Mouse (Mus musculus): ENCODE data around the gene Bmp8a. TPM values are rescaled to one million over a fixed set of nuclear protein-coding genes. Genes with fewer than 3 reads are reported as not detected.
"Not testable (repeated sequence)": the region's sequence is repeated elsewhere in the genome, so short reads cannot be mapped to it uniquely, and the experiment has no call there.

Gene Bmp8a
- polyA plus RNA-seq, 1 experiment from 2014 or later = 0.21 TPM

DNA sequence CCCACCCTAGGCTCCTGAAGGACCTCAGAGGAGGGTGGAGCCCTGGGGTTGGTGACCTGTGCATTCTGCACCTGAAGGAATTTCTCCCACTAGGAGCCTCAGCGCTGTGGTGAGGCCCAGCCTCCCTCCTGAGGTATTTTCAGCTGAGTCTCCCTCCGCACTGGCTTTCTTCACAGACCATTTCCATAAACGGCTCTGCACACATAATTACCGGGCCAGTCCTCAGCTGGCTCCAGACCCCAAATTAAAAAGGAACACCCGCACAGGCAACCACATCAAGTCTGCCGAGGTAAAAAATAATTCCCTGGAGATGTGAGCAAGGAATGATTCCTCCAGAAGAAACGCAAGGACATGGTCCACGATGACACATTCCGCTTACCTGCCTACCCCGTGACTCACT, 7.8 kb downstream of the Bmp8a start:
- H3K9me3 ChIP-seq (replicated peaks; ENCODE audit: control insufficient read depth, low read length); H3K36me3 ChIP-seq (ENCODE audit: control insufficient read depth, insufficient read depth); ATAC-seq (ENCODE audit: low read depth); H3K9ac ChIP-seq (ENCODE audit: low read depth, low read length); H3K27me3 ChIP-seq (ENCODE audit: control insufficient read depth, insufficient read depth, low read depth, low read length); H3K4me1 ChIP-seq (ENCODE audit: control insufficient read depth, low read depth, low read length); H3K27ac ChIP-seq (ENCODE audit: low read length); H3K4me2 ChIP-seq (ENCODE audit: low read depth, low read length); H3K4me3 ChIP-seq (ENCODE audit: low read depth, low read length): not testable (repeated sequence)
- WGBS (ENCODE audit: insufficient replicate concordance) = 72% methylated on average over 10 of the region's 10 CpGs

DNA sequence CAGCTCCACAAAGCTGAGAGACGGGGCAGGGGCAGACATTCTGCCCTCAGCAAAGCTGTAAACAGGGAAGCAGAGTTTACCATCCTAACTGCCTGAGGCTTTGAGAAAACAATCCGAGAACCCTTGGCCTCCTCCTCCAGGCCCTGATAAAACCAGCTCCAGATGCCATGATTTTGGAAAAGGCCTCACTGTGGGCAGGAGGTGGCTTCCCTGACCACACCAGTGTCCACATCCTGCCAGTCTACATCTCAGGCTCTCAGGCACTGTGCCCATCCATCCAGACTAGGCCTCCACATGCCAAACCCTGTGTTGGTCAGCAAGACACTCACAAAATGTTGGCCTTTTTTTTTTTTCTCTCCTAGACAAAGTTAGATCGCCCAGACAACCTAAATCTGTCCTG, 8.9 kb downstream of the Bmp8a start:
- H3K4me3 ChIP-seq (ENCODE audit: low read depth, low read length) = no peak overlapping the region
- ATAC-seq (ENCODE audit: low read depth) = no peak
- WGBS (ENCODE audit: insufficient replicate concordance) = 48% methylated on average over 3 of the region's 3 CpGs
- no peaks in the 10 kb centered on the region for H3K4me1 ChIP-seq (ENCODE audit: control insufficient read depth, low read depth, low read length)
- H3K27ac ChIP-seq (ENCODE audit: low read length) = no peak overlapping the region
- no peak overlapping the region for H3K9ac ChIP-seq (ENCODE audit: low read depth, low read length)
- no peaks in the 10 kb centered on the region for H3K36me3 ChIP-seq (ENCODE audit: control insufficient read depth, insufficient read depth)
- peaks cover 2% of the 10 kb centered on the region; the same call in 1 of the 2 replicates for H3K9me3 ChIP-seq (replicated peaks; ENCODE audit: control insufficient read depth, low read length)
- H3K4me2 ChIP-seq (ENCODE audit: low read depth, low read length) = no peak overlapping the region
- H3K27me3 ChIP-seq (ENCODE audit: control insufficient read depth, insufficient read depth, low read depth, low read length) = no peaks in the 10 kb centered on the region

DNA sequence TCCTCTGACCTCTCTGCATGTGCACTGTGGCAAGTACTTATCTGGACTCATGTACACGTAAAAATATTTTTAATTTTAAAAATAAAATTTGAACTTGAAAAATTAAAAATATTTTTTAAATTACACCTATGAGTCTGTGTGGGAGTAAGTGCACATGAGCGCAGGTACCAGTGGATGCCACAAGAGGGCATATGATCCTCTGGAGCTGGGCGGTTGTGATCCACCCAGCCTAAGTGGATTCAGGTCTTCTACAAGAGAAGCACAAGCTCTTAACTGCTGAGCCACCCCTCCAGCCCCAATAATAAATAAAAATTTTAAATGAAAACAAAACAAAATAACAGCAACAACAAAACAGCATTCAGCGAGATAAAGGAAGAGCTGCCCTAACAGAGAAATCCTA, 9.9 kb downstream of the Bmp8a start:
- Histone ChIP-seq H3K27me3 (ENCODE audit: control insufficient read depth, insufficient read depth, low read depth, low read length) (no peaks in the 10 kb centered on the region), H3K27ac (ENCODE audit: low read length) (no peak overlapping the region), H3K36me3 (ENCODE audit: control insufficient read depth, insufficient read depth) (no peaks in the 10 kb centered on the region), H3K4me1 (ENCODE audit: control insufficient read depth, low read depth, low read length) (no peaks in the 10 kb centered on the region), H3K9me3 (replicated peaks; ENCODE audit: control insufficient read depth, low read length) (peaks cover 2% of the 10 kb centered on the region; the same call in 1 of the 2 replicates), H3K4me3 (ENCODE audit: low read depth, low read length) (no peak overlapping the region), H3K9ac (ENCODE audit: low read depth, low read length) (no peak overlapping the region), H3K4me2 (ENCODE audit: low read depth, low read length) (no peak overlapping the region)
- ATAC-seq (ENCODE audit: low read depth) = no peak
- 79% methylated on average over 4 of the region's 4 CpGs for WGBS (ENCODE audit: insufficient replicate concordance)

DNA sequence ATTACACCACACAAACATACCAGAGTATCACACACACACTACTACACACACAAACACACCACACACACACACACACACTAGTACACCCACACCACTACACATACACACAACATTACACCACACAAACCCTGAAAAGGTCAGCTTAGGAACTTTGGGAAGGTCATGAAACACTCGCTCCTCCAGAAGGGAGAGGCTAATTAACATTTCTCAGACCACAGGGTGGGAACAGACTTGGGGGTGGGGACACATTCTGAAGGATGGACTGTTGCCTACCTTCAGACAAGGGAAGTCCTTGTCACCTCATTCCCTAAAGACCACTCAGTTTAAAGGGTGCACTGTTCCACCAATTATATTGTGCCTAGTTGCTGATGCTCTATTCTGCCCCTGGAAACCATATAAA, 11.1 kb downstream of the Bmp8a start:
- 60% methylated on average over 1 of the region's 1 CpGs for WGBS (ENCODE audit: insufficient replicate concordance)
- not testable (repeated sequence) for H3K4me2 ChIP-seq (ENCODE audit: low read depth, low read length); H3K36me3 ChIP-seq (ENCODE audit: control insufficient read depth, insufficient read depth); H3K4me1 ChIP-seq (ENCODE audit: control insufficient read depth, low read depth, low read length); H3K4me3 ChIP-seq (ENCODE audit: low read depth, low read length); ATAC-seq (ENCODE audit: low read depth); H3K27me3 ChIP-seq (ENCODE audit: control insufficient read depth, insufficient read depth, low read depth, low read length); H3K9me3 ChIP-seq (replicated peaks; ENCODE audit: control insufficient read depth, low read length); H3K9ac ChIP-seq (ENCODE audit: low read depth, low read length); H3K27ac ChIP-seq (ENCODE audit: low read length)

DNA sequence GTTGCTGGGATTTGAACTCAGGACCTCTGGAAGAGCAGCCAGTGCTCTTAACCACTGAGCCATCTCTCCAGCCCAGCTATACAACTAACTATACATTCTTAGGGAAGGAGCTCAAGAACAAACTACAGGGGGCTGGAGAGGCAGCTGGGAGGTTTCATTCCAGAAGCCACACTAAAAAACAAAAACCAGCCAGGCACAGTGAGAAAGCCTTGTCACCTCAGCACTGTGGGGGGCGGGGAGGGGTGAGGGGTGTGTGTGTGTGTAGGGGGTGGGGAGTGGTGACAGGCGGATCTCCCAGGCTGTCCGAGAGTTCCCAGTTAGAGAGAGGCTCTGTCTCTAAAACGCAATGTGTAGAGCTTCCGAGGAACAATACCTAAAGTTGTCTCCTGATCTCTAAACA, 11.7 kb downstream of the Bmp8a start:
- Histone ChIP-seq H3K9me3 (replicated peaks; ENCODE audit: control insufficient read depth, low read length) (peaks cover 2% of the 10 kb centered on the region; the same call in 1 of the 2 replicates), H3K4me1 (ENCODE audit: control insufficient read depth, low read depth, low read length) (no peaks in the 10 kb centered on the region), H3K27me3 (ENCODE audit: control insufficient read depth, insufficient read depth, low read depth, low read length) (no peaks in the 10 kb centered on the region), H3K27ac (ENCODE audit: low read length) (no peak overlapping the region), H3K9ac (ENCODE audit: low read depth, low read length) (no peak overlapping the region), H3K36me3 (ENCODE audit: control insufficient read depth, insufficient read depth) (no peaks in the 10 kb centered on the region), H3K4me2 (ENCODE audit: low read depth, low read length) (no peak overlapping the region), H3K4me3 (ENCODE audit: low read depth, low read length) (no peak overlapping the region)
- 69% methylated on average over 5 of the region's 5 CpGs for WGBS (ENCODE audit: insufficient replicate concordance)
- no peak for ATAC-seq (ENCODE audit: low read depth)

DNA sequence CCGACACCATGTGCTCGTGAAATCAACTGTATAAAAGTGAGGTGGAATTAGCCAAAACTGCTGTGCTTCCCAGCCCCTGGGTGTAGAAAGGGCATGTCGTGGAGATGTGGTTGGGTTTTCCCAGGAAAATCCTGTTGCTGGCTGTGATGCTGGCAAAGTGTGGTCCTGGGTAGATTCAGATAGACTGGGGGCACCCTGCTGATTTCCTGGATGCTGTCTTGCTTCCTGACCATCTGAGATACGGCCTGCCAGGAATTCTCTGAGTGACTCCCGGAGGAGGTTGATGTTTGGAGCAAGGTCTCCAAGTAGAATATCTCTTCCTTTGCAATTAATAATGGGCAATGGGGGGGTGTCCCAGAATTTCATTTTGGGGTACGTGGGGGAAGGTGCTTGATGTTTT, 14.1 kb downstream of the Bmp8a start:
- Histone ChIP-seq H3K9ac (ENCODE audit: low read depth, low read length) (no peak overlapping the region), H3K4me3 (ENCODE audit: low read depth, low read length) (no peak overlapping the region), H3K27ac (ENCODE audit: low read length) (no peak overlapping the region), H3K27me3 (ENCODE audit: control insufficient read depth, insufficient read depth, low read depth, low read length) (no peaks in the 10 kb centered on the region), H3K4me2 (ENCODE audit: low read depth, low read length) (no peak overlapping the region), H3K9me3 (replicated peaks; ENCODE audit: control insufficient read depth, low read length) (peaks cover 2% of the 10 kb centered on the region; the same call in 1 of the 2 replicates), H3K4me1 (ENCODE audit: control insufficient read depth, low read depth, low read length) (no peaks in the 10 kb centered on the region), H3K36me3 (ENCODE audit: control insufficient read depth, insufficient read depth) (no peaks in the 10 kb centered on the region)
- ATAC-seq (ENCODE audit: low read depth) = no peak
- WGBS (ENCODE audit: insufficient replicate concordance) = 55% methylated on average over 6 of the region's 6 CpGs

DNA sequence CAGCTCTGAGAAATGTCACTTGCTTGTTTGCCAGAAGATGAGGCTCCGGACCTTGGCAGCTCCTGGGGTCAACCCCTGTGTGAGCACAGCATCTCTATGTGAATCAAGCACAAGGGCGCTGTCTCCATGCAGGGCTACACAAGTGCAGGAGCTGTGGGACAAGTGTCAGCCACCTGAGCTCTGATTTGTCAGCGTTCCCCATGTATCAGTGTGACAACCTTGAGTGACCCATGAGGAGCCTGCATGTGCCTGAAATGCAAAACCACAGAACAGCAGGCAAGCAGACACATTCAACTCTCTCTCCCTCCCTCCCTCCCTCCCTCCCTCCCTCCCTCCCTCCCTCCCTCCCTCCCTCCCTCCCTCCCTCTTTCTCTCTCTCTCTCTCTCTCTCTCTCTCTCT, 15.4 kb downstream of the Bmp8a start:
- 63% methylated on average over 3 of the region's 3 CpGs for WGBS (ENCODE audit: insufficient replicate concordance)

DNA sequence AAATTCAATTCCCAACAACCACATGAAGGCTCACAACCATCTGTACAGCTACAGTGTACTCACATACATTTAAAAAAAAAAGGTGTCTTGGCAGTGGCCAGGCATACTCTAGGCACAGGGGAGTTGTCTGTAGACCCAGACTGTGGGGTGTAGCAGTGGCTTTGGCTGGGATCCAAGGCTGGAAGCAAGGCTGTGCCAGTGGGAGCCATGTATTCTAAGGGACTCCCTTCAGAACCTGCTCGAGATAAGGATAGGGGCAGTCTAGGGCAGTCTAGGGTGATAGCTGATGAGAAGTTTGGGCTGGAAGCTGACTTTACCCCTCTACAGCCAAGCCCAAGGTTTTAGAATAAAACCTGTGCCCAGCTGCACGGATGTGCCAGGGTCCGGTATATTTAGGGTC, 17.0 kb downstream of the Bmp8a start:
- Histone ChIP-seq H3K4me3 (ENCODE audit: low read depth, low read length) (no peak overlapping the region), H3K9me3 (replicated peaks; ENCODE audit: control insufficient read depth, low read length) (no peaks in the 10 kb centered on the region), H3K4me1 (ENCODE audit: control insufficient read depth, low read depth, low read length) (no peaks in the 10 kb centered on the region), H3K27me3 (ENCODE audit: control insufficient read depth, insufficient read depth, low read depth, low read length) (peaks cover 6% of the 10 kb centered on the region), H3K27ac (ENCODE audit: low read length) (no peak overlapping the region), H3K4me2 (ENCODE audit: low read depth, low read length) (no peak overlapping the region), H3K36me3 (ENCODE audit: control insufficient read depth, insufficient read depth) (no peaks in the 10 kb centered on the region), H3K9ac (ENCODE audit: low read depth, low read length) (no peak overlapping the region)
- WGBS (ENCODE audit: insufficient replicate concordance) = 55% methylated on average over 3 of the region's 3 CpGs
- ATAC-seq (ENCODE audit: low read depth) = no peak

More for the DNA sequence above, 15.4 kb downstream of the Bmp8a start:
- H3K27me3 ChIP-seq (ENCODE audit: control insufficient read depth, insufficient read depth, low read depth, low read length) = peaks cover 6% of the 10 kb centered on the region
- no peak overlapping the region for H3K9ac ChIP-seq (ENCODE audit: low read depth, low read length)
- no peak for ATAC-seq (ENCODE audit: low read depth)
- H3K4me3 ChIP-seq (ENCODE audit: low read depth, low read length) = no peak overlapping the region
- H3K9me3 ChIP-seq (replicated peaks; ENCODE audit: control insufficient read depth, low read length) = no peaks in the 10 kb centered on the region
- no peaks in the 10 kb centered on the region for H3K4me1 ChIP-seq (ENCODE audit: control insufficient read depth, low read depth, low read length)
- H3K27ac ChIP-seq (ENCODE audit: low read length) = no peak overlapping the region
- H3K4me2 ChIP-seq (ENCODE audit: low read depth, low read length) = no peak overlapping the region
- no peaks in the 10 kb centered on the region for H3K36me3 ChIP-seq (ENCODE audit: control insufficient read depth, insufficient read depth)

DNA sequence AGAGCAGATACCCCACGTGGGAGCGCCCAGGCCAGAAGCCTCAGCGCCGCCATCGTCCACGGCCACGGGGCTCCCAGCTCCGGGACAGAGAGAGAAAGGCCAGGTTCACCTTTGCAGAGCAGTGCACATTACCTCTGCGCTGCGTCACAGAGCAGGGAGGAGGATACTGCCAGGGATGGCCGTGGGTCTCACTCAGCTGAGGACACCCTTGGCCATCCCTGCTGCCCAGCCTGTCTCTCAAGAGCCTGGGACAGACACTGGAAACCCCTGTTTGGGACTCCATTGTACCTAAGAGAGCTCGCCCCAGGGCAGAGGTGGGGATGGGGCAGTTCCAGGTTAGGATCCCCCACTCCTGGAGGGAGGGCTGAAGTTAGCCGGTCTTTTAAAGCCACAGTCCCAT, 19.5 kb downstream of the Bmp8a start, which contains the start of gene Oxct2a:
Oxct2a (minus strand) TSS at position 101 of the 400 bp plus-strand sequence.
- WGBS (ENCODE audit: insufficient replicate concordance) = 20% methylated on average over 13 of the region's 13 CpGs
- Histone ChIP-seq H3K4me1 (ENCODE audit: control insufficient read depth, low read depth, low read length) (no peaks in the 10 kb centered on the region), H3K27ac (ENCODE audit: low read length) (no peak within 1 kb of the TSS), H3K27me3 (ENCODE audit: control insufficient read depth, insufficient read depth, low read depth, low read length) (peaks cover 6% of the 10 kb centered on the region), H3K4me2 (ENCODE audit: low read depth, low read length) (no peak within 1 kb of the TSS), H3K9me3 (replicated peaks; ENCODE audit: control insufficient read depth, low read length) (no peaks in the 10 kb centered on the region), H3K4me3 (ENCODE audit: low read depth, low read length) (no peak within 1 kb of the TSS), H3K9ac (ENCODE audit: low read depth, low read length) (no peak within 1 kb of the TSS), H3K36me3 (ENCODE audit: control insufficient read depth, insufficient read depth) (no peaks in the 10 kb centered on the region)
- ATAC-seq (ENCODE audit: low read depth) = no peak
